Mouse (Mus musculus) cerebellum, adult 2 months (tissue): ENCODE data around the gene Klhdc7a.

ENCODE experiments used
- CTCF ChIP-seq: fragments of 200-500 bp; IDR thresholded peaks from 2 replicates; pipeline ENCODE4 v1.5.1; 2011; ENCODE audit warnings: low read depth, mild to moderate bottlenecking, control low read depth, low read length, moderate library complexity, borderline replicate concordance; ENCODE audit not compliant: insufficient read depth
- POLR2A ChIP-seq: fragments of 200-500 bp; IDR thresholded peaks from 2 replicates; pipeline ENCODE4 v1.6.1; 2011; ENCODE audit warnings: low read length, control low read depth, borderline replicate concordance; ENCODE audit not compliant: insufficient read depth

- TF ChIP-seq CTCF (no peak), POLR2A (no peak)
Observed at GRCm38 (mm10) chr4:139935557-139935956, 32.3 kb downstream of the Klhdc7a start.
